14 mouse cellular contexts compared by ENCODE assay signal in the genomic region with DNA sequence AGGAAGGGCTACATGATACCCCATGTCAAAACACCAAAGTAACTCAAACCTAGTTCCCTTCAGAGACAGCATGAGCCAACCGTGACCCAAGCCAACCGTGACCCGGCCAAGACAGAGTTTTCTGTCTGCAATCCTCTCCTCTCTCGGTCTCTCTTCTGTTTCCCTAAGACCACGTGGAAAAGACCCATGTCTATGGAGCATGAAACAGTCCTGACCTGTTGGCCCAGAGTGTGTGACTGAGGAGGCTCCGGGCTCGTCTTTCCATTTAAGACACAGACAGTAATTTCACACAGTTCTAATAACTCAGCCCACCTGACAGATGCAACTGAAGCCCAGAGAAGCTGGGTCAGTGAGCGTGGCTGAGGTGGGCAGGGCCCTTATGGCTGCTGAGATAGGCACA.
"Had no signal": no experiment of that assay in that cellular context is flagged by ENCODE, and none has a peak within 500 bp of the region (broad histone marks: within the 10 kb centered on the region; RNA-seq: fewer than 3 reads in every experiment).

No protein-coding gene starts in this region.

- H3K9ac ChIP-seq: lung, embryonic 14.5 days; midbrain, embryonic 12.5 days; neural tube, embryonic 12.5 days; neural tube, embryonic 15.5 days had no signal

- H3K36me3 ChIP-seq: midbrain, embryonic 10.5 days; midbrain, embryonic 12.5 days; neural tube, embryonic 12.5 days; neural tube, embryonic 15.5 days had no signal

- H3K27ac ChIP-seq: neural tube, embryonic 12.5 days had no signal

- H3K4me3 ChIP-seq: midbrain, embryonic 10.5 days; midbrain, embryonic 12.5 days; myocyte; neural tube, embryonic 12.5 days; neural tube, embryonic 15.5 days had no signal

- H3K27me3 ChIP-seq: midbrain, embryonic 12.5 days; neural tube, embryonic 12.5 days; neural tube, embryonic 15.5 days had no signal

- ATAC-seq: midbrain, embryonic 16.5 days had no signal

- H3K4me2 ChIP-seq: lung, embryonic 14.5 days; midbrain, embryonic 12.5 days; neural tube, embryonic 12.5 days; neural tube, embryonic 15.5 days had no signal

- DNase-seq: lung, embryonic 14.5 days; midbrain, embryonic 14.5 days; retina, postnatal 1 day; right cerebral cortex, adult 18-20 months; right cerebral cortex, postnatal 25 days; right cerebral cortex, postnatal 4 days; spleen, adult 18-20 months; thymus, adult 18-20 months had no signal

- H3K9me3 ChIP-seq: midbrain, embryonic 10.5 days; midbrain, embryonic 12.5 days; neural tube, embryonic 12.5 days; neural tube, embryonic 15.5 days had no signal
